Mouse (Mus musculus) cerebellum, adult 9-10 months (tissue): Measurements from ENCODE around the gene Drc3.
"Not testable (repeated sequence)": the region's sequence is repeated elsewhere in the genome, so short reads cannot be mapped to it uniquely, and the experiment has no call there.

Source experiments
- DNase-seq: peaks from one replicate; pipeline ENCODE4 v3.0.0; 2022

Gene Drc3

DNA sequence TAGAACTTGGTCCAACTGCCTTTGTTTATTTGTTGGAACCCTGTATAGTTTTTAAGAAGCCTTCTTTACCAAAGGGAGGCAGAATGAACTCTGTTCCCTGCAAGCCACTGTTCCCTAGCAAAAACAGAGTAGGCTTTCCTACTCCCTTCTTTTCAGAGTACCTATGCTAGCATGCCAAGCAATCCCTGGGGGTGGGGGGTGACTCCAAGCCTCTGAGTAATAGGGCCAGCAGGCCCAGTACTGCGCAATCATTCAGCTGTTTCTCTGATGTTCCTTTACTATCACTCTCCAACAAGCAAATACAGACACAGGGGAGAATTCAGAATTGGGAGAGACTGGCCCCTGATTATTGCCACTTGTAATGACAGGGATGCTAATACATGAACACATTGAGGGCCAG is 53.5 kb downstream of the Drc3 start:
- no peak for DNase-seq

DNA sequence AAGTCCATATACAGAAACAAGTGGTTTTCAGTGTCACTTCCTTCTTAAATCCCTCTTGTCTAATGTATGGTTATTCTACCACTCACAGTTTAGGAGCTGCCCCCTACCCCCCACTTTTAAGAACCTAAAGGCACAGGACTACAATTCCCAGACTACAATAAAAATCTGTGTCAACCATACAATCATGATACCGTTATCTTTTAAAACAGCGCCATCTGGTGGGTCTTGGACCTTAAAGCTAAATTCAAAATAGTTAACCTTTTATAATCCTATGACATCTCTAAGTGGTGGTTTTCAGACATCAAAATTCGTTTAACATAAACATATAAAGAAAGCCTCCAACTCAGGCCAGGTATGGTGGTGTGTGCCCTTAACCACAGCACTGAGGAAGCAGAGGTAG is 59.0 kb downstream of the Drc3 start:
- DNase-seq: peak; percentile 89

DNA sequence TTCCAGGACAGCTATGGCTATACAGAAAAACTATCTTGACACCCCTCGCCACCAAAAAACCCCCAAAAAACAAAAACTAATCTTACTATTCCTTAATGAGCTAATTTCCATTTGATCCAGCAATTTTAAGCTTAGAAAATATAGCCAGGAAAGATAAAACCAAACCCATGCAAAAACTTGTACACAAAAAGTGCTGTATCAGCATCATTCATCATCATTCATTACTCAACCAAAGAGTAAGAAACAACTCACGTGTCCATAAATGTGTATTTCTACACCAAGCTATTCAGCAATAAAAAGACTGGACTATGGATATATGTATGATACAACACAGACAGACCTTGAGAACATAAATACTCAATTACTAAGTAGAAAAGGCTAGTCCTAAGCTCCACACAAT is 59.8 kb downstream of the Drc3 start:
- no peak for DNase-seq

DNA sequence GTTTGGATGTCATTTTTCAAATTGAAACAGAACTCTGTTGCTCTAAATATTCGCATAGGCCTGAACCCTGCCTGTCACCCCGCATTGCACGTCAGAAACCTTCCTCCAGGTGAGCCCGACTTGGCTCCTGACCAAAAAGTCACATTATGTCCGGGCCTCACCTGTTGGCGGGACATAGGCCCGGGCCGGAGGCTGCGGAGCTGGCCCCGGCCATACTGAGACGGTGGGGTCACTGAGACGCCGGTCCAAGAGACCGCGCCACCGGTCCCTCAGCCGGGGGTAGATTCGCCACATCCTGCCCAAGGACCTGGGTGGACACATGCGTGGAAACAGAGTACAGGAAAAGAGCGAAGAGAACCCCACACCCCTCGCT is 63.4 kb downstream of the Drc3 start:
- DNase-seq: no peak

DNA sequence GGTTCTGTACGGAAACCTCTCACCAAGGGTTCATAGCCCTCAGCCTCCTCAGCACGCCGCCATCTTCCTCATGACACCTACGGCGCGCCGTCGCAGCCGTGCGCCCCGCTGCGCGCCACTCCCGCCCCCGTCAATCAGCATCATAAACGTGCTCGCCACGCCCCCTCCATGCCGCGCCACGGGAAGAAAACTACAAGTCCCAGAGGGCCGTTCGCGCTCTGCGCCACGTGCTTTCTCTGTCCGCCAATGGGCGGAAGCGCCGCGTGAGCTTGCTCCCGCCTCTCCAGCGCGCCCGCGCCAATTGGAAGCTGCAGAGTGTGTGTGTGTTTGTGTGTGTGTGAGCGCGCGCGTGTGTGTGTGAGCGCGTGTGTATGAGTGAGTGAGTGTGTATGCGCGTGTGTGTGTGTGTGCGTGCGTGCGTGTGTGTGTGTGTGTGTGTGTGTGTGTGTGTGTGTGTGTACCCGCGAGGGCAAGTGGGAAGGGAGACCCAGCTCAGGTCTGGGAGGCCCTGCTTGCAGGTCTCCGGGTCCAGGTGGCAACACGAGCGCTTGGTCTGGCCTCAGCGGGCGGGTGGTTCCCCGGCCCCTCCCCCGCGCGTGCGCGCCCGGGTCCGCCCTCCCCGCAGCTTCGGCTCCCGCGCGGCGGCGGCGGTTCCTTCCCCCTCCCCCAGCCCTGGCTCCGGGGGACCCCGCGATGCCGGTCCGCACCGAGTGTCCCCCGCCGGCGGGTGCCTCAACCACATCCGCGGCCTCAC is 64.0 kb downstream of the Drc3 start, which contains the start of gene Gid4:
Gid4 (plus strand) TSS at position 183 of the 754 bp plus-strand sequence.
- peak; percentile 99 for DNase-seq

DNA sequence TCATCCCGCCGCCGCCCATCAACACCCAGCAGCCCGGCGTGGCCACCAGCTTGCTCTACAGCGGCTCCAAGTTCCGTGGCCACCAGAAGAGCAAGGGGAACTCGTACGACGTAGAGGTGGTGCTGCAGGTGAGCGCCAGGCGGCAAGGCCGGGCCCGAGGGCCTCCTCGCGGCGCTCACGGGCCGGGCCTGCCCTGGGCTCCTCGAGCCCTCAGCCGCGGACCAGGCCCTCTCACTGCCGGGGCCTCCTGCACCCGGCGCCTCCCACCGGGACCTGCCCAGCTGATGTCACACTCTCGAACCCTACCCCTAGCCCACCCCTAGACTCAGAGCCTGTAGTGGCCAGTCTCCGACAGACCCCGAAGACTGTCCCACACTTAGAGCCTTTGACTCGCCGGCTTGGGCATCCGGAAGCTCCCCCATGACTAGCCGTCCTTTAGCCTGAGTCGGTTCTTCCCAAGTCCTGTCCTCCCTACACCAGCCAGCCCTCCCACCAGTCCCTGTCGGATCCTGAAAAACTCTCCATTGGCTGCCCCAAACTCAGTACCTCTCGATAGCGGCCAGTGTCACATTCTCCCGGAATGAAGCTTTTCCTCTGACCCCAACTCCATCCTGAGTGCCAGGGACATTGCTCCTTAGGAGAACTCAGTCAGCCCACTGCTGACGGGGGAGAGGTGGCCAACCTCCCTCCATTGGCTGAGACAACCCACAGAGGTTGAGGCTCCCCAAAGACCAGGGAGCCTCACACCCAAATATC is 64.8 kb downstream of the Drc3 start, which contains the start of gene Atpaf2:
Atpaf2 (minus strand) TSS at position 741 of the 756 bp plus-strand sequence.
- peak; percentile 48 for DNase-seq

DNA sequence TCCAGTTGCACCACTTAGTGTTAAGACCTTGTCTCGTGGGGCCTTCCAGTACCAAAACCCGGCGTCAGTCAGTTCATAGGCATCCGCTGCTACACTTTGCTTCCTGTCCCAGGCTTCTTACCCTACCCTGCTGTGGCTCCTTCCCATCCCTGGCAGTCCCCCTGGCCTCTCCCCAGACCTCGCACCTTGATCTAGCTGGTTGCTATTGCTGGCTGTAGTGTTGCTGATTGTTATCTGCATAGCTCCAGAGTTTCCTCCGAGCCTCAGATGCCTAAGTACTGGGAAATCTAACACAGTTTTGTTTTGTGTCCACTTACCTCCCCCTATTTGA is 65.3 kb downstream of the Drc3 start:
- DNase-seq: no peak

DNA sequence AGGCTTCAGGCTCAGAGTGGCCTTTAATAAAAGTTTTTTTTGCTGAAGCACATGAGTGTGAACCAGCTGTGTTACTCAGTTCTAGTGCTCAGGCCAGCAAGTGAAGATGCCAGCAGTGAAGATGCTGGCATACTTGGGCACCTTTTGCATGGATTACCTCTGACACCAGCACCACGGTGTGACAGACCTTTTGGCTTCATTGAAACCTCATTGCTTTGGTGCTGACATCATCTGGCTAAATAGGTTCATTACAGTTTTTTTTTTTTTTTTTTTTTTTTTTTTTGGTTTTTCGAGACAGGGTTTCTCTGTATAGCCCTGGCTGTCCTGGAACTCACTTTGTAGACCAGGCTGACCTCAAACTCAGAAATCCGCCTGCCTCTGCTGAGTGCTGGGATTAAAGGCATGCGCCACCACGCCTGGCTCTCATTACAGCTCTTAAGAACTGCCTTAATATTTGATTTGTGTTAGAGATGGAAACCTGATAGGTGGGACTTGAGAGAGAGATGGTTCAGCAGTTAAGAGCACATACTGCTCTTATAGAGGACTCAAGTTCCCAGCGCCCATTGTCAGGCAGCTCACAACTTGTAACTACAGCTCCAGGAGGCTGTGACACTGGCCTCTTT is 69.0 kb downstream of the Drc3 start:
- no peak for DNase-seq

DNA sequence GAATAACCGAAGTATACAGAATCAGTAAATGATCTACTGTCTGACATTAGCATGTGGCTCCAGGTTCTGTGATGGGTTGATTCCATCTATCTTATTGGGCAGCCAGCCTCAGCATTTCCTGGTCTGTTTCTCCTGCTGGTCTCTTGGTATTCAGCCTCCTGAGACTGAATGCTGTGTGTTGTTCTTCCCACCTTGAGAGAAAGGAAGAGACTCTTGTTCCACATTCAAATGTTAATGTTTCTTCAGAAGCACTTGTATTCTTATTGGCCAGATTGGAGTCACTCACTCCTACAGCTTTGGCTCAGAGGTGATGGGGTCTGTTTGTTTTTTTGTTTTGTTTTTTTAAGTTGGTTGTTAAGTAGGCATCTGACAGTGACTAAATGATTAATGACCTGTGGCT is 69.9 kb downstream of the Drc3 start:
- DNase-seq: no peak

DNA sequence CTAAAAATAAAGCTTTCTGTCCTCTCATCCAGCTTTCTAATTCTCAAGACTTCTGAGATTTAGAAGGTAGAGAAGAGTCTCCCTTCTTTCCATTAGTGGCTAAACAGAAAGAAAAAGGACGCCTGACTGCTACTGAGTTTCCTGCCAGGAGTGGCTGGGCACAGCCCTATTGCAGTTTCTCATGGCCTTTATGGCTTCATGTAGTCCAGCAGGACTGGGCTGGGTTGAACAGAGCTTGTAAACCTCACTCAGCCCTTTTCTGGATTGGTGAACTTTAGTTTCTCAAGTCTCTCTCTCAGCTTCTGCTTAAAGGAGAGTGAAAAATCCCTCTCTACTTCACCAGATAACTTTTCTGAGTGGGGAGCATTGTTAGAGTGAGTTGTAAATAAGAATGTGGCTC is 73.3 kb downstream of the Drc3 start:
- DNase-seq: no peak

DNA sequence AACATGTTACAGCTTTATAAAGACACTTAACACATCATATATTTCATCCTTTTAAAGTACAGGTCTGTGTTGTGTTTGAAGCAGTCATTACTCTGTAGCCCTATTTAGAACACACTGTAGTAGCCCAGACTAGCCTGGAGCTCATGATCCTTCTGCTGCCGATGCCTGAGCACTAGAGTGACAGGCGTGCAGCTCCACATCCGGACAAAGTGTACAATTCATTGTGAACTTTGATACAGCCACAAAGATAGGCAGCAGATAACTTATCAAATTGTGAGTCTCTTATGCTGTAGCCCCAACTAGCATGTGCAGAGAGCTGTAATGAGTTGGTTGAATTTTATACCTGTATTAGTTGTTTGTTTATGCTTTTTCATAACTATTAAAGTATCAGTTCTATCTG is 74.5 kb downstream of the Drc3 start:
- DNase-seq: no peak

DNA sequence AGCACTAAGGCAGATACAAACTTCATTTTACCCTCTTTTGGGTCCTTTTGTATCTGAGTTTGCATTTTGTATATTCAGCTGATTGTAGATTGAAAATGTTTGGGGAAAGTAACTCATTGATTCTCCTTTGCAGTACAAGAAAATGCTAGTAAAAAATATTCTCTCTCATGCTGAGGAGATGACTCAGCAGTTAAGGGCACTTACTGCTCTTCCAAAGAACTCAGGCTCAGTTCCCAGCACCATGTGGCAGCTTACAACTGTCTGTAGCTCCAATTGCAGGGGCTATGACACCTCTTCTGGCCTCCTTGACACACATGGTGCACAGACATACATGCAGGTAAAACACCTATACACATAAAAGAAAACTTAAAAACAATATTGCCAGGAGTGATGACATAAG is 80.4 kb downstream of the Drc3 start:
- no peak for DNase-seq

DNA sequence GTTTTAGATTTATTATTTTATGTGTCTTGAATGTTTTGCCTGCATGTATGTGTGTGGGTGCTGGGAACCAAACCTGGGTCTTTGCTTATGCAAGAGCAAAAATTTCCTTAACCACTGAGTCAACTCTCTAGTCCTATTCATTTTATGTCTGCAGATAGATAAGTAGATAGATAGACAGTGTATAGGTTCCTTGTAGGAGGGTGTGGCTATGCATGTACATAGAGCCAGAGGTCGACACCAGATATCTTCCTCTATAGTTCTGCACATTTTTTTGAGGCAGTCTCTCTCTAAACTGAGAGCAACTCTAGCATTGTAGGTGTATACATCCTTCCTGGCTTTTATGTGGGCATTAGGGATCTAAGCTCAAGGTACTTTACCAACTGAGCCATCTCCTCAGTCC is 82.0 kb downstream of the Drc3 start:
- no peak for DNase-seq

DNA sequence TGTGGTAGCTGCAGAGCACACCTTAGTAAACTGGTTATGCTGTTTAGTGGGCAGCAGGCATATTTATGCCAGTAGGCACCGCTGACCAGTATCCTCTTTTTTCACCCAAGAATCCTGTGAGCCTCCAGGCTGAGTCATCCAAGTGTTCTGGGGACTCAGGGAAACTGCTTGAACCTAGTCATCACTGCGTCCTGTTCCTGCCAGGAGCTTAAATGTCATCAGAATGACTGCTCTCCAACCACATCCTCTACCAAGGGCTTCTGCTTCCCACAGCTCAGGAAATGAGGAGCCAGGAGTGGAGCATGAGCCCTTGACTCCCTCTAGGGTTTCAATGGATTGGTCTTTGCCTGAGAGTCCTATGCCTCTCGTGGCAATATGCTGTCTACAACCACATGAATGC is 83.5 kb downstream of the Drc3 start:
- DNase-seq: no peak

DNA sequence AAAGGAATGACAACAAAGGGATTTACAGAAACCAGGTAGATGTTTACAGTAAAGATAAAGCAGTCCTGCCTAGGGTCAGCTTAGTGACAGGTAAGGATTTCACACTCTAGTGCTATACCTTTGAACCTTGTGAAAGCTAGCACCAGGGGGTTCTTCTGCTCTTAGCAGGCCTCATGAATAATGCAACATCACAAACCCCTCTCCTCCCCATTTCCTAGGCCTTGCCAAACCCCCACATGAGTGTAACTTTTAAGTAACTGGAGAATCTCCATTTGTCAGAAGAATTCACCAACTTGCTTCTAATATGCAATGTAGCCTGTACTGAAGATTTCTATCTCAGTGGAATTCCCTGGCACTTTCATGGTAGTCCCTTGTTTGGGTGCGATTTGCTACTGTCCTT is 86.5 kb downstream of the Drc3 start:
- DNase-seq: not testable (repeated sequence)

DNA sequence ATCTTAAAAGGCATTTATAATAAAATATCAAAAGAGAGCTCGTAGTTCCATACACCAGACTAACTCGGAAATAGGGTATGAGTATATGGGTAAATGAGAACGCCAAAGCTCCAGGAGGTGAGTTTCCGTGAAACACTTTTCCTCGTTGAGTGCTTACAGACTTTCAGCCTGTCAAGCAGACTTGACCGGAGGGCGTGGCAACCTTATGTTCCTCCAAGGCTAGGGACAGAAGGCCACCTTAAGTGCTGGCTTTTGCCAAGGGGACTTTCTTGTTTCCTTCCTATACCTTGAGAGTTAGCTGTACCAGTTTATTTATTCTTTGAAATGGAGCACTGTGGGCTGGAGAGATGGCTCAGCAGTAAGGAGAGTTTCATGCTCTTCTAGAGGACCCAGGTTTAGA is 87.0 kb downstream of the Drc3 start:
- no peak for DNase-seq

DNA sequence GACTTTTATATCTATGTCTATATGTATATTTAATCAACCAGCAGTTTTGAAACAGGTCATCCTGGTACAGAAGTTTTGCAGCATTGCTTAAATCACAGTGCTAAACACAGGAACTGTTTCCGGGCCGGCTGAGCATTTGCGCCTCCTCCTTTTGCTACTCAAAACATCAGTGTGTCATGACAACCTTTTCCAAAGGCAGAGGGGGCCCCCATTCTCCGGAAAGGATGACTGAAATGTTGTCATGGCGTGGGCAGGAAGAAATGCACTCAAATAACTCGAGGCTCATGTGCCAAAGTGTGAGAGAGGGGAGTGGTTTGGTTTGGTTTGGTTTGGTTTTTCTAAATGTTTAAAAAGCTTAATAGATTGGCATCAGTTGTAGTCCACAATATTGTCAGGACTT is 89.8 kb downstream of the Drc3 start:
- DNase-seq: no peak
